Mouse (Mus musculus) liver, embryonic 16.5 days (tissue): ENCODE measurements at regions not wholly inside any gene's neighbourhood (a gene's known extent, or its start where the extent isn't known, plus 50 kb on each side); places are given as distances from the start of the nearest gene placed in this dataset.
A peak's percentile ranks its signal among the peaks of the same experiment; 100 is the strongest.

Source experiments
- ATAC-seq: fragments of 200-750 bp; cut with Nextera tagmentation; 2 replicates; pipeline ENCODE4 v1.8.0; 2017; ENCODE audit warnings: low read depth, mild to moderate bottlenecking, moderate number of reproducible peaks, moderate library complexity
- H3K27ac ChIP-seq: fragments of 300-500 bp; sonication (generic); 2 replicates; pipeline ENCODE4 v1.5.1; 2014; ENCODE audit warnings: mild to moderate bottlenecking, low read length
- H3K27me3 ChIP-seq: fragments of 300-500 bp; sonication (generic); 2 replicates; pipeline ENCODE4 v1.6.1; 2014; ENCODE audit warnings: low read depth, low read length, mixed read lengths; ENCODE audit not compliant: control insufficient read depth, insufficient read depth
- H3K36me3 ChIP-seq: fragments of 300-500 bp; sonication (generic); 2 replicates; pipeline ENCODE4 v1.6.1; 2014; ENCODE audit warnings: mild to moderate bottlenecking; ENCODE audit not compliant: control insufficient read depth, insufficient read depth
- H3K4me1 ChIP-seq: fragments of 300-500 bp; sonication (generic); 2 replicates; pipeline ENCODE4 v1.6.1; 2014; ENCODE audit warnings: low read depth, low read length, mixed read lengths; ENCODE audit not compliant: control insufficient read depth
- H3K4me2 ChIP-seq: fragments of 300-500 bp; sonication (generic); 2 replicates; pipeline ENCODE4 v1.6.1; 2014; ENCODE audit warnings: low read depth, low read length, mixed read lengths
- H3K4me3 ChIP-seq: fragments of 300-500 bp; sonication (generic); 2 replicates; pipeline ENCODE4 v1.5.1; 2014; ENCODE audit warnings: low read depth, mild to moderate bottlenecking, low read length
- H3K9ac ChIP-seq: fragments of 300-500 bp; sonication (generic); 2 replicates; pipeline ENCODE4 v1.6.1; 2014; ENCODE audit warnings: low read depth, low read length
- H3K9me3 ChIP-seq: fragments of 300-500 bp; sonication (generic); replicated peaks from 2 replicates; pipeline ENCODE4 v1.6.1; 2016; ENCODE audit warnings: low read length; ENCODE audit not compliant: control insufficient read depth
- WGBS: fragments of 180-500 bp; shearing (Covaris S2); extraction: QIAGEN DNeasy Blood & Tissue Kit; methylation state at CpG from one replicate; pipeline ENCODE4 v1.1.7; 2014; ENCODE audit not compliant: insufficient replicate concordance; 5-methylcytosine and 5-hydroxymethylcytosine counted together

GRCm38 (mm10) chr4:120339371-120339770, 52.2 kb upstream of the Foxo6 start:
- no peak overlapping the region for H3K4me2 ChIP-seq
- no peak overlapping the region for H3K27ac ChIP-seq
- H3K27me3 ChIP-seq: no peaks in the 10 kb centered on the region
- H3K9me3 ChIP-seq: no peaks in the 10 kb centered on the region
- H3K4me3 ChIP-seq: no peak overlapping the region
- H3K36me3 ChIP-seq: no peaks in the 10 kb centered on the region
- 27% methylated on average over 4 of the region's 4 CpGs for WGBS
- no peak for ATAC-seq
- no peaks in the 10 kb centered on the region for H3K4me1 ChIP-seq
- no peak overlapping the region for H3K9ac ChIP-seq

- Histone ChIP-seq H3K4me2 (no peak overlapping the region), H3K36me3 (no peaks in the 10 kb centered on the region), H3K4me1 (no peaks in the 10 kb centered on the region), H3K9ac (no peak overlapping the region), H3K9me3 (no peaks in the 10 kb centered on the region), H3K27me3 (no peaks in the 10 kb centered on the region), H3K4me3 (no peak overlapping the region), H3K27ac (no peak overlapping the region)
- no peak for ATAC-seq
- 62% methylated on average over 4 of the region's 4 CpGs for WGBS
Measured at GRCm38 (mm10) chr4:120340686-120341085, 53.5 kb upstream of the Foxo6 start.

- WGBS: 55% methylated on average over 3 of the region's 3 CpGs
- no peak for ATAC-seq
Measured at GRCm38 (mm10) chr4:120341933-120342332, 54.8 kb upstream of the Foxo6 start.

GRCm38 (mm10) chr4:120342658-120343057, 55.5 kb upstream of the Foxo6 start:
- 27% methylated on average over 1 of the region's 1 CpGs for WGBS
- Histone ChIP-seq H3K4me2 (no peak overlapping the region), H3K4me1 (no peaks in the 10 kb centered on the region), H3K4me3 (no peak overlapping the region), H3K9ac (no peak overlapping the region), H3K27ac (no peak overlapping the region), H3K27me3 (no peaks in the 10 kb centered on the region), H3K36me3 (no peaks in the 10 kb centered on the region), H3K9me3 (no peaks in the 10 kb centered on the region)
- no peak for ATAC-seq

More at GRCm38 (mm10) chr4:120341933-120342332, 54.8 kb upstream of the Foxo6 start:
- Histone ChIP-seq H3K36me3 (no peaks in the 10 kb centered on the region), H3K9me3 (no peaks in the 10 kb centered on the region), H3K4me2 (no peak overlapping the region), H3K27ac (no peak overlapping the region), H3K4me3 (no peak overlapping the region), H3K4me1 (no peaks in the 10 kb centered on the region), H3K27me3 (no peaks in the 10 kb centered on the region), H3K9ac (no peak overlapping the region)

GRCm38 (mm10) chr4:120345676-120346465, 58.7 kb upstream of the Foxo6 start:
- ATAC-seq: peak; percentile 89
- Histone ChIP-seq H3K36me3 (no peaks in the 10 kb centered on the region), H3K4me2 (no peak overlapping the region), H3K4me1 (no peaks in the 10 kb centered on the region), H3K4me3 (no peak overlapping the region), H3K9ac (no peak overlapping the region), H3K27ac (no peak overlapping the region), H3K27me3 (no peaks in the 10 kb centered on the region), H3K9me3 (no peaks in the 10 kb centered on the region)
- WGBS: 54% methylated on average over 7 of the region's 7 CpGs

GRCm38 (mm10) chr4:120349841-120350240, 55.2 kb upstream of the Scmh1 start:
- WGBS: 57% methylated on average over 4 of the region's 4 CpGs
- H3K27me3 ChIP-seq: no peaks in the 10 kb centered on the region
- H3K36me3 ChIP-seq: no peaks in the 10 kb centered on the region
- no peak overlapping the region for H3K4me3 ChIP-seq
- H3K27ac ChIP-seq: no peak overlapping the region
- no peaks in the 10 kb centered on the region for H3K4me1 ChIP-seq
- H3K9me3 ChIP-seq: no peaks in the 10 kb centered on the region
- H3K4me2 ChIP-seq: no peak overlapping the region
- ATAC-seq: no peak
- no peak overlapping the region for H3K9ac ChIP-seq

GRCm38 (mm10) chr4:120353784-120354183, 51.3 kb upstream of the Scmh1 start:
- 58% methylated on average over 6 of the region's 6 CpGs for WGBS
- Histone ChIP-seq H3K36me3 (no peaks in the 10 kb centered on the region), H3K4me1 (no peaks in the 10 kb centered on the region), H3K27ac (no peak overlapping the region), H3K4me3 (no peak overlapping the region), H3K4me2 (no peak overlapping the region), H3K27me3 (no peaks in the 10 kb centered on the region), H3K9ac (no peak overlapping the region), H3K9me3 (no peaks in the 10 kb centered on the region)
- no peak for ATAC-seq
